In the genomic region with DNA sequence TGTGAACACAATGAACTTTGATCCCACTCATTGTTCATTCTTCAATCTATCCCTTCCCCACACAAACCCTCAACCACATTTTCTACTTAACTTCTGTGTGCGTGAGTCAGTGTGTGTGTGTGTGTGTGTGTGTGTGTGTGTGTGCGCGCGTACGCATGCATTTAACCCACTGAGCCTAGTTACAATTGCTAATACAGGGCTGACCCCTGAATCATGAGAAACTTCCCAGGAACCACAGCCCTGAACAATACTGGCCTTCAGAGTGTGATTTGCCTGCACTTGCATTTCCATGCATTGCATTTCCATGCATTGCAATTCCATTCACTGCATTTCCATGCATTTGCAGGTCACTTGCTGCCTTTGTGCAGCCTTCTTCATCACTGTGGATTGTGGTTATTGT, we compare ENCODE assay signal across 27 mouse cellular contexts.
A peak's percentile ranks its signal among the peaks of the same experiment; 100 is the strongest.
DNase-seq lines count a peak whose midpoint lies in the region; ATAC-seq lines count a peak whose summit lies in the region.
"Had no signal": no experiment of that assay in that cellular context is flagged by ENCODE, and none has a peak within 500 bp of the region (broad histone marks: within the 10 kb centered on the region; RNA-seq: fewer than 3 reads in every experiment).

No protein-coding gene starts in this region.

- 71% methylated on average over 5 of the region's 5 CpGs for WGBS in hindbrain, embryonic 10.5 days
- WGBS in hindbrain, embryonic 13.5 days: 66% methylated on average over 5 of the region's 5 CpGs
- WGBS in midbrain, embryonic 11.5 days: 72% methylated on average over 5 of the region's 5 CpGs
- 67% methylated on average over 5 of the region's 5 CpGs for WGBS in midbrain, embryonic 16.5 days

- DNase-seq in embryo, embryonic 10.5 days (ENCODE audit: low spot score): peak; percentile 2
- no peak for DNase-seq in embryo, embryonic 10 days (ENCODE audit: low spot score)
- peak; percentile 23 for DNase-seq in hindbrain, embryonic 10.5 days (ENCODE audit: low spot score)
- no peak for DNase-seq in midbrain, embryonic 11.5 days (ENCODE audit: low spot score, missing footprints)
- DNase-seq: adrenal gland, postnatal 10 days; adrenal gland, postnatal 36 days; cerebellum, adult 18-20 months; cerebellum, adult 9-10 months; cerebellum, postnatal 14 days; embryo, embryonic 11 days; gastrocnemius, postnatal 10 days; gastrocnemius, postnatal 36 days; heart, adult 2 months; heart, postnatal 14 days; heart, postnatal 4 days had no signal

- ATAC-seq in hindbrain, embryonic 13.5 days (ENCODE audit: low FRiP score): no peak
- peak; percentile 82 for ATAC-seq in midbrain, embryonic 11.5 days (ENCODE audit: low FRiP score)
- no peak for ATAC-seq in midbrain, embryonic 16.5 days
- ATAC-seq: forebrain, embryonic 16.5 days; intestine, postnatal 0 days; Patski had no signal

- no peak overlapping the region for H3K4me2 ChIP-seq in hindbrain, embryonic 13.5 days
- no peak overlapping the region for H3K4me2 ChIP-seq in midbrain, embryonic 11.5 days
- no peak overlapping the region for H3K4me2 ChIP-seq in midbrain, embryonic 16.5 days (ENCODE audit: low read length)
- H3K4me2 ChIP-seq: embryonic facial prominence, embryonic 13.5 days; heart, embryonic 13.5 days; hindbrain, embryonic 15.5 days had no signal

- no peak overlapping the region for H3K9ac ChIP-seq in hindbrain, embryonic 13.5 days
- H3K9ac ChIP-seq in midbrain, embryonic 11.5 days (ENCODE audit: low read length): no peak overlapping the region
- H3K9ac ChIP-seq in midbrain, embryonic 16.5 days (ENCODE audit: low read depth, low read length): no peak overlapping the region
- H3K9ac ChIP-seq: embryonic facial prominence, embryonic 13.5 days; heart, embryonic 13.5 days; hindbrain, embryonic 15.5 days had no signal

- no peaks in the 10 kb centered on the region for H3K27me3 ChIP-seq in hindbrain, embryonic 10.5 days (ENCODE audit: insufficient read depth, poor library complexity, severe bottlenecking)
- H3K27me3 ChIP-seq in hindbrain, embryonic 13.5 days: no peaks in the 10 kb centered on the region
- H3K27me3 ChIP-seq in midbrain, embryonic 11.5 days (ENCODE audit: control insufficient read depth, insufficient read depth, low read length): no peaks in the 10 kb centered on the region
- H3K27me3 ChIP-seq in midbrain, embryonic 16.5 days (ENCODE audit: control insufficient read depth, insufficient read depth, low read depth, low read length): no peaks in the 10 kb centered on the region
- H3K27me3 ChIP-seq: embryonic facial prominence, embryonic 13.5 days; heart, embryonic 13.5 days; hindbrain, embryonic 15.5 days had no signal

- H3K4me3 ChIP-seq in hindbrain, embryonic 10.5 days: no peak overlapping the region
- no peak overlapping the region for H3K4me3 ChIP-seq in hindbrain, embryonic 13.5 days
- H3K4me3 ChIP-seq in midbrain, embryonic 11.5 days (ENCODE audit: low read depth, low read length): no peak overlapping the region
- H3K4me3 ChIP-seq in midbrain, embryonic 16.5 days (ENCODE audit: low read depth, low read length): no peak overlapping the region
- H3K4me3 ChIP-seq: embryonic facial prominence, embryonic 10.5 days; embryonic facial prominence, embryonic 13.5 days; erythroblast, embryonic 14.5 days; heart, adult 2 months; heart, embryonic 10.5 days; heart, embryonic 13.5 days; hindbrain, embryonic 15.5 days had no signal

- H3K36me3 ChIP-seq in hindbrain, embryonic 10.5 days: no peaks in the 10 kb centered on the region
- H3K36me3 ChIP-seq in hindbrain, embryonic 13.5 days: no peaks in the 10 kb centered on the region
- H3K36me3 ChIP-seq in midbrain, embryonic 11.5 days (ENCODE audit: control insufficient read depth, insufficient read depth, low read length): no peaks in the 10 kb centered on the region
- H3K36me3 ChIP-seq in midbrain, embryonic 16.5 days (ENCODE audit: control insufficient read depth, insufficient read depth, low read length): no peaks in the 10 kb centered on the region
- H3K36me3 ChIP-seq: embryonic facial prominence, embryonic 10.5 days; embryonic facial prominence, embryonic 13.5 days; G1E; heart, embryonic 10.5 days; heart, embryonic 13.5 days; hindbrain, embryonic 15.5 days had no signal

- no peak overlapping the region for H3K27ac ChIP-seq in hindbrain, embryonic 10.5 days
- H3K27ac ChIP-seq in hindbrain, embryonic 13.5 days: no peak overlapping the region
- no peak overlapping the region for H3K27ac ChIP-seq in midbrain, embryonic 11.5 days (ENCODE audit: low read depth, low read length)
- no peak overlapping the region for H3K27ac ChIP-seq in midbrain, embryonic 16.5 days (ENCODE audit: low read length)
- H3K27ac ChIP-seq: embryonic facial prominence, embryonic 10.5 days; embryonic facial prominence, embryonic 13.5 days; heart, adult 2 months; heart, embryonic 10.5 days; heart, embryonic 13.5 days; hindbrain, embryonic 15.5 days had no signal

- peaks cover 12% of the 10 kb centered on the region; the same call in 1 of the 2 replicates for H3K4me1 ChIP-seq in hindbrain, embryonic 10.5 days (replicated peaks)
- H3K4me1 ChIP-seq in hindbrain, embryonic 13.5 days (replicated peaks): no peaks in the 10 kb centered on the region
- H3K4me1 ChIP-seq in midbrain, embryonic 11.5 days (ENCODE audit: control insufficient read depth, insufficient read depth, low read length): no peaks in the 10 kb centered on the region; the same call in 1 of the 2 replicates
- H3K4me1 ChIP-seq in midbrain, embryonic 16.5 days (ENCODE audit: control insufficient read depth, insufficient read depth, low read length): no peaks in the 10 kb centered on the region
- H3K4me1 ChIP-seq: embryonic facial prominence, embryonic 10.5 days; embryonic facial prominence, embryonic 13.5 days; heart, embryonic 10.5 days; heart, embryonic 13.5 days; hindbrain, embryonic 15.5 days had no signal

- no peaks in the 10 kb centered on the region for H3K9me3 ChIP-seq in hindbrain, embryonic 10.5 days
- no peaks in the 10 kb centered on the region for H3K9me3 ChIP-seq in hindbrain, embryonic 13.5 days
- no peaks in the 10 kb centered on the region for H3K9me3 ChIP-seq in midbrain, embryonic 11.5 days (ENCODE audit: control insufficient read depth, low read length)
- no peaks in the 10 kb centered on the region for H3K9me3 ChIP-seq in midbrain, embryonic 16.5 days (replicated peaks; ENCODE audit: control insufficient read depth, low read length, poor library complexity, severe bottlenecking)
- H3K9me3 ChIP-seq: embryonic facial prominence, embryonic 10.5 days; embryonic facial prominence, embryonic 13.5 days; G1E; heart, embryonic 10.5 days; heart, embryonic 13.5 days; hindbrain, embryonic 15.5 days had no signal

Comparison
In these comparisons a context has a peak if more than half of its experiments do, and no peak if none do; other contexts are left out.
1. DNase-seq: peak in embryo, embryonic 10.5 days (single experiment) and hindbrain, embryonic 10.5 days (single experiment); none in embryo, embryonic 10 days (single experiment) and midbrain, embryonic 11.5 days (single experiment).